Mouse (Mus musculus): ENCODE measurements around the gene Drd1.

GRCm38 (mm10) chr13:54103866-54104265 is 48.4 kb upstream of the Drd1 start:
- TF ChIP-seq CTCF (IDR thresholded peaks at IDR 0.05; ENCODE audit: low read depth, low read length) = no peak
- no peak for TF ChIP-seq TAL1 (conservative IDR thresholded peaks at IDR 0.05; ENCODE audit: low read depth, low read length)
- no peak for TF ChIP-seq POLR2AphosphoS5 (IDR thresholded peaks at IDR 0.05; ENCODE audit: insufficient replicate concordance, low read depth, low read length)

All from G1E (cell line).